Comparison of ENCODE assay signal across 35 mouse cellular contexts in genomic region chr15:28037651-28038050, GRCm38 (mm10).
"Had no signal": no experiment of that assay in that cellular context is flagged by ENCODE, and none has a peak within 500 bp of the region (broad histone marks: within the 10 kb centered on the region; RNA-seq: fewer than 3 reads in every experiment).

No protein-coding gene starts in this region.

- H3K4me3 ChIP-seq: heart, embryonic 10.5 days; heart, embryonic 12.5 days; heart, embryonic 13.5 days; heart, embryonic 15.5 days; hindbrain, embryonic 10.5 days; hindbrain, embryonic 12.5 days; hindbrain, embryonic 13.5 days; hindbrain, embryonic 15.5 days; intestine, embryonic 15.5 days; kidney, embryonic 15.5 days; layer of hippocampus, adult 2 months had no signal

- H3K27me3 ChIP-seq: hindbrain, embryonic 13.5 days; hindbrain, embryonic 15.5 days; intestine, embryonic 15.5 days had no signal

- ATAC-seq: hindbrain, embryonic 16.5 days; hindbrain, postnatal 0 days; inflammation-experienced regulatory T-cells, adult 6 months; intestine, embryonic 15.5 days; intestine, embryonic 16.5 days; intestine, postnatal 0 days had no signal

- H3K4me1 ChIP-seq: heart, embryonic 10.5 days; heart, embryonic 12.5 days; heart, embryonic 13.5 days; heart, embryonic 15.5 days; intestine, embryonic 15.5 days; kidney, embryonic 15.5 days had no signal

- H3K27ac ChIP-seq: heart, embryonic 10.5 days; heart, embryonic 13.5 days; heart, embryonic 15.5 days; hindbrain, embryonic 10.5 days; hindbrain, embryonic 12.5 days; hindbrain, embryonic 13.5 days; hindbrain, embryonic 14.5 days; hindbrain, embryonic 15.5 days; hindbrain, postnatal 0 days; intestine, embryonic 15.5 days; kidney, embryonic 15.5 days; kidney, postnatal 0 days; layer of hippocampus, adult 2 months had no signal

- DNase-seq: heart, postnatal 10 days; heart, postnatal 14 days; heart, postnatal 36 days; heart, postnatal 4 days; kidney, adult 11 months; kidney, adult 18-20 months; kidney, adult 2 months; kidney, adult 8-10 months; kidney, adult 9 months; kidney, postnatal 10 days; kidney, postnatal 14 days; kidney, postnatal 25 days; kidney, postnatal 36 days; kidney, postnatal 4 days; layer of hippocampus, adult 9-11 months; layer of hippocampus, postnatal 36 days had no signal

- H3K4me2 ChIP-seq: heart, embryonic 11.5 days; heart, embryonic 12.5 days; heart, embryonic 13.5 days; heart, embryonic 15.5 days; hindbrain, embryonic 12.5 days; hindbrain, embryonic 13.5 days; hindbrain, embryonic 14.5 days; hindbrain, embryonic 15.5 days; intestine, embryonic 15.5 days; kidney, embryonic 15.5 days had no signal

- H3K9ac ChIP-seq: heart, embryonic 12.5 days; heart, embryonic 13.5 days; heart, embryonic 15.5 days; hindbrain, embryonic 12.5 days; hindbrain, embryonic 13.5 days; hindbrain, embryonic 14.5 days; hindbrain, embryonic 15.5 days; intestine, embryonic 15.5 days; kidney, embryonic 15.5 days had no signal

- H3K36me3 ChIP-seq: heart, embryonic 10.5 days; heart, embryonic 12.5 days; heart, embryonic 13.5 days; heart, embryonic 15.5 days; hindbrain, embryonic 10.5 days; hindbrain, embryonic 12.5 days; hindbrain, embryonic 13.5 days; hindbrain, embryonic 15.5 days; intestine, embryonic 15.5 days; kidney, embryonic 15.5 days had no signal

- H3K9me3 ChIP-seq: heart, embryonic 10.5 days; heart, embryonic 12.5 days; heart, embryonic 13.5 days; heart, embryonic 15.5 days; hindbrain, embryonic 10.5 days; hindbrain, embryonic 12.5 days; hindbrain, embryonic 13.5 days; hindbrain, embryonic 15.5 days; intestine, embryonic 15.5 days; kidney, embryonic 15.5 days had no signal
